Comparison of ENCODE assay signal across 21 mouse cellular contexts in the genomic region with DNA sequence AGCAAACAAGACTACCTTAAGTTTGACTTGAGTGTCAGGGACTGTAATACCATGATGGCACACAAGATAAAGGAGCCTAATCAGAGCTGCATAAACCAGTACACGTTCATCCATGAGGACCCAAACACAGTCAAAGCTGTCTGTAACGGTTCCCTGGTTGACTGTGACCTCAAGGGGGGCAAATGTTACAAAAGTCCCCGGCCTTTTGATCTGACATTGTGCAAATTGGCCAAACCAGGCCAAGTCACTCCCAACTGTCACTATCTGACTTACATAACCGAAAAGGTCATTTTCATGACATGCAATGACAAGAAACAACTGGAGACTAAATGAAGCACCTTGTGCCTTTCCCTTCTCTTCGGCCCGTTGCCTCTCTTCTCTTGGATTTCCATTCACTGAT. TPM values are rescaled to one million over a fixed set of nuclear protein-coding genes. Genes with fewer than 3 reads are reported as not detected.
DNase-seq lines count a peak whose midpoint lies in the region; ATAC-seq and TF ChIP-seq lines count a peak whose summit lies in the region.
"Had no signal": no experiment of that assay in that cellular context is flagged by ENCODE, and none has a peak within 500 bp of the region (broad histone marks: within the 10 kb centered on the region; RNA-seq: fewer than 3 reads in every experiment).

No protein-coding gene starts in this region.

- TF ChIP-seq POLR2A in heart, adult 2 months (IDR thresholded peaks at IDR 0.05; ENCODE audit: insufficient read depth, low read depth, low read length) = no peak
- TF ChIP-seq POLR2A in liver, adult 2 months (IDR thresholded peaks at IDR 0.05; ENCODE audit: extremely low read depth, insufficient read depth, low read length) = no peak
- TF ChIP-seq POLR2A in myocyte (IDR thresholded peaks at IDR 0.05; ENCODE audit: insufficient read length, low read depth) = no peak

- H3K4me1 ChIP-seq in heart, adult 2 months (ENCODE audit: control insufficient read depth, insufficient read depth, low read length) = peaks cover 16% of the 10 kb centered on the region
- peaks cover 19% of the 10 kb centered on the region for H3K4me1 ChIP-seq in liver, adult 2 months (ENCODE audit: control insufficient read depth, insufficient read depth, low read length)
- no peaks in the 10 kb centered on the region for H3K4me1 ChIP-seq in liver, embryonic 12.5 days
- H3K4me1 ChIP-seq: hindbrain, embryonic 13.5 days; midbrain, embryonic 15.5 days had no signal

- TF ChIP-seq CTCF in heart, adult 2 months (IDR thresholded peaks at IDR 0.05) = no peak
- no peak for TF ChIP-seq CTCF in liver, adult 2 months (IDR thresholded peaks at IDR 0.05; ENCODE audit: low read depth, low read length)

- peaks cover 8% of the 10 kb centered on the region; the same call in 1 of the 2 replicates for H3K36me3 ChIP-seq in heart, adult 2 months (ENCODE audit: control insufficient read depth, insufficient read depth, low read length)
- no peaks in the 10 kb centered on the region for H3K36me3 ChIP-seq in liver, adult 2 months (ENCODE audit: control insufficient read depth, insufficient read depth, low read length)
- no peaks in the 10 kb centered on the region for H3K36me3 ChIP-seq in liver, embryonic 12.5 days
- no peaks in the 10 kb centered on the region for H3K36me3 ChIP-seq in myocyte (ENCODE audit: control insufficient read depth, insufficient read depth)
- H3K36me3 ChIP-seq: hindbrain, embryonic 13.5 days; liver, embryonic 13.5 days; midbrain, embryonic 15.5 days had no signal

- 86% methylated on average over 6 of the region's 6 CpGs for WGBS in heart, adult 2 months
- 36% methylated on average over 6 of the region's 6 CpGs for WGBS in liver, adult 2 months
- WGBS in liver, embryonic 12.5 days (ENCODE audit: insufficient replicate concordance) = 66% methylated on average over 6 of the region's 6 CpGs

- H3K4me3 ChIP-seq in heart, adult 2 months = no peak overlapping the region
- H3K4me3 ChIP-seq in liver, adult 2 months (ENCODE audit: insufficient read depth, low read depth, low read length) = no peak overlapping the region
- H3K4me3 ChIP-seq in liver, embryonic 12.5 days = no peak overlapping the region
- H3K4me3 ChIP-seq in myocyte = no peak overlapping the region
- H3K4me3 ChIP-seq: hindbrain, embryonic 13.5 days; liver, embryonic 13.5 days; midbrain, embryonic 15.5 days had no signal

- intact Hi-C loops in heart, adult 2 months (cut with DNase I) = loop anchor here (2.0 kb wide), 1 partner anchor 41 kb away; no protein-coding TSS in a partner anchor
- intact Hi-C loops in heart, postnatal 36 days (cut with DNase I) = no loop called here

- H3K27me3 ChIP-seq in heart, adult 2 months (ENCODE audit: control insufficient read depth, insufficient read depth, low read length) = no peaks in the 10 kb centered on the region
- H3K27me3 ChIP-seq in liver, adult 2 months (ENCODE audit: control insufficient read depth, insufficient read depth, low read length) = no peaks in the 10 kb centered on the region
- no peaks in the 10 kb centered on the region for H3K27me3 ChIP-seq in liver, embryonic 12.5 days (replicated peaks)
- H3K27me3 ChIP-seq in myocyte (ENCODE audit: control insufficient read depth, insufficient read depth, insufficient read length) = no peaks in the 10 kb centered on the region
- H3K27me3 ChIP-seq: hindbrain, embryonic 13.5 days; liver, embryonic 13.5 days; midbrain, embryonic 15.5 days had no signal

- no peaks in the 10 kb centered on the region for H3K79me2 ChIP-seq in heart, adult 2 months (replicated peaks; ENCODE audit: control insufficient read depth, insufficient read depth, low read length)
- H3K79me2 ChIP-seq in liver, adult 2 months (ENCODE audit: control insufficient read depth, insufficient read depth, low read length) = no peaks in the 10 kb centered on the region
- no peaks in the 10 kb centered on the region for H3K79me2 ChIP-seq in myocyte (ENCODE audit: control insufficient read depth, insufficient read depth)

- H3ac ChIP-seq in myocyte (ENCODE audit: control insufficient read depth, insufficient read length) = no peak overlapping the region

- H3K9ac ChIP-seq in heart, adult 2 months (ENCODE audit: low read depth, low read length) = no peak overlapping the region
- H3K9ac ChIP-seq in liver, adult 2 months (ENCODE audit: low read depth, low read length) = no peak overlapping the region
- H3K9ac ChIP-seq in liver, embryonic 12.5 days = no peak overlapping the region
- H3K9ac ChIP-seq: hindbrain, embryonic 13.5 days; liver, embryonic 13.5 days; midbrain, embryonic 15.5 days had no signal

- no peaks in the 10 kb centered on the region for H3K9me3 ChIP-seq in liver, embryonic 12.5 days (replicated peaks)
- H3K9me3 ChIP-seq: hindbrain, embryonic 13.5 days; liver, embryonic 13.5 days; midbrain, embryonic 15.5 days had no signal

- no peak for ATAC-seq in liver, embryonic 12.5 days
- peak; percentile 65 for ATAC-seq in granulocyte monocyte progenitor cell, adult 5-6 weeks (replicated peaks; ENCODE audit: poor library complexity, severe bottlenecking)
- ATAC-seq: midbrain, embryonic 15.5 days had no signal

- no peak overlapping the region for H3K4me2 ChIP-seq in liver, embryonic 12.5 days
- H3K4me2 ChIP-seq in myocyte (ENCODE audit: low read depth) = peak overlapping the region; percentile 68
- H3K4me2 ChIP-seq: hindbrain, embryonic 13.5 days; liver, embryonic 13.5 days; midbrain, embryonic 15.5 days had no signal

- TF ChIP-seq EP300 in heart, adult 2 months (IDR thresholded peaks at IDR 0.05; ENCODE audit: insufficient read depth, low read depth, low read length) = no peak

- DNase-seq in heart, adult 2 months = no peak
- DNase-seq in heart, postnatal 36 days = no peak
- DNase-seq in liver, adult 2 months (ENCODE audit: extremely low read depth, low read depth, low spot score) = peak; percentile 94
- no peak for DNase-seq in layer of hippocampus, postnatal 36 days
- DNase-seq: cerebellum, adult 9-10 months; gastrocnemius, postnatal 25 days; kidney, adult 18-20 months; kidney, postnatal 36 days; liver, embryonic 13.5 days had no signal

- peak overlapping the region; percentile 89 for H3K27ac ChIP-seq in heart, adult 2 months
- H3K27ac ChIP-seq in liver, adult 2 months (replicated peaks; ENCODE audit: insufficient read depth, low read depth, low read length) = peak overlapping the region; percentile 14; the same call in 1 of the 2 replicates
- H3K27ac ChIP-seq in liver, embryonic 12.5 days = no peak overlapping the region
- H3K27ac ChIP-seq: hindbrain, embryonic 13.5 days; liver, embryonic 13.5 days; midbrain, embryonic 15.5 days had no signal

RNA-seq across cellular contexts. Expression of a gene that starts 2.0 kb away (rescaled TPM):
- total RNA-seq in heart, adult 2 months (2021) = under 1 TPM in 1 of 2 experiments, not detected in 1; 0.61 TPM
- 0.21 and 0.38 TPM in 2 replicates for polyA plus RNA-seq in heart, adult 2 months (2012; rRNA removed)
- under 1 TPM; 0.22 to 0.25 TPM for total RNA-seq in heart, postnatal 36 days (2021)
- 0.09 TPM in 1 of 2 replicates, not detected in the other for total RNA-seq in liver, adult 2 months (2014; rRNA removed)
- 0.09 and 0.11 TPM in 2 replicates for polyA plus RNA-seq in liver, adult 2 months (2012; rRNA removed)
- 0.07 TPM in 1 of 2 replicates, not detected in the other for polyA plus RNA-seq in liver, embryonic 12.5 days (2016; fragmentation: Nextera tagmentation; extraction: Ambion mirVana)
- total RNA-seq in granulocyte monocyte progenitor cell, adult 5-6 weeks (2014; fragmentation: Nextera tagmentation) = not detected in 2 replicates
- total RNA-seq in granulocyte monocyte progenitor cell, adult 5-6 weeks (2017) = 2.5 and 3.2 TPM in 2 replicates
- 0.10 TPM for polyA plus RNA-seq in myocyte (2012; fragmentation: generic; extraction: Trizol)
- total RNA-seq in layer of hippocampus, postnatal 36 days (2021) = not detected
- total RNA-seq: gastrocnemius, postnatal 25 days; megakaryocyte, adult 5-6 weeks had no signal
- polyA plus RNA-seq: hindbrain, embryonic 13.5 days; liver, embryonic 13.5 days; midbrain, embryonic 15.5 days; neural tube, embryonic 11.5 days; spleen, adult 2 months had no signal

RNA-seq across cellular contexts. Expression of a gene that starts 32.1 kb away (rescaled TPM):
- not detected for total RNA-seq in heart, adult 2 months (2021)
- polyA plus RNA-seq in heart, adult 2 months (2012; rRNA removed) = not detected in 2 replicates
- not detected for total RNA-seq in heart, postnatal 36 days (2021)
- not detected in 2 replicates for total RNA-seq in liver, adult 2 months (2014; rRNA removed)
- not detected in 2 replicates for polyA plus RNA-seq in liver, adult 2 months (2012; rRNA removed)
- polyA plus RNA-seq in liver, embryonic 12.5 days (2016; fragmentation: Nextera tagmentation; extraction: Ambion mirVana) = not detected in 2 replicates
- not detected in 2 replicates for total RNA-seq in granulocyte monocyte progenitor cell, adult 5-6 weeks (2014; fragmentation: Nextera tagmentation)
- total RNA-seq in granulocyte monocyte progenitor cell, adult 5-6 weeks (2017) = not detected in 2 replicates
- not detected for polyA plus RNA-seq in myocyte (2012; fragmentation: generic; extraction: Trizol)
- not detected for total RNA-seq in layer of hippocampus, postnatal 36 days (2021)
- total RNA-seq: gastrocnemius, postnatal 25 days; layer of hippocampus, postnatal 10 days; left cerebral cortex, postnatal 14 days had no signal
- polyA plus RNA-seq: C2C12; hindbrain, embryonic 13.5 days; liver, embryonic 13.5 days; midbrain, embryonic 15.5 days; neural tube, embryonic 11.5 days; spleen, adult 2 months; urinary bladder, adult 2 months had no signal

RNA-seq across cellular contexts. Expression of a gene that starts 40.4 kb away (rescaled TPM):
- not detected for total RNA-seq in heart, adult 2 months (2021)
- polyA plus RNA-seq in heart, adult 2 months (2012; rRNA removed) = not detected in 2 replicates
- not detected for total RNA-seq in heart, postnatal 36 days (2021)
- total RNA-seq in liver, adult 2 months (2014; rRNA removed) = not detected in 2 replicates
- polyA plus RNA-seq in liver, adult 2 months (2012; rRNA removed) = not detected in 2 replicates
- not detected in 2 replicates for polyA plus RNA-seq in liver, embryonic 12.5 days (2016; fragmentation: Nextera tagmentation; extraction: Ambion mirVana)
- not detected in 2 replicates for total RNA-seq in granulocyte monocyte progenitor cell, adult 5-6 weeks (2014; fragmentation: Nextera tagmentation)
- total RNA-seq in granulocyte monocyte progenitor cell, adult 5-6 weeks (2017) = not detected in 2 replicates
- polyA plus RNA-seq in myocyte (2012; fragmentation: generic; extraction: Trizol) = not detected
- not detected for total RNA-seq in layer of hippocampus, postnatal 36 days (2021)
- total RNA-seq: gastrocnemius, postnatal 25 days; layer of hippocampus, postnatal 10 days; left cerebral cortex, postnatal 14 days; megakaryocyte, adult 5-6 weeks had no signal
- polyA plus RNA-seq: C2C12; hindbrain, embryonic 13.5 days; liver, embryonic 13.5 days; midbrain, embryonic 15.5 days; neural tube, embryonic 11.5 days; spleen, adult 2 months; urinary bladder, adult 2 months had no signal

RNA-seq across cellular contexts. Expression of a gene that starts 47.9 kb away (rescaled TPM):
- total RNA-seq in heart, adult 2 months (2021) = not detected
- polyA plus RNA-seq in heart, adult 2 months (2012; rRNA removed) = not detected in 2 replicates
- total RNA-seq in heart, postnatal 36 days (2021) = not detected
- total RNA-seq in liver, adult 2 months (2014; rRNA removed) = 0.27 TPM in 1 of 2 replicates, not detected in the other
- not detected in 2 replicates for polyA plus RNA-seq in liver, adult 2 months (2012; rRNA removed)
- 0.44 and 1.4 TPM in 2 replicates for polyA plus RNA-seq in liver, embryonic 12.5 days (2016; fragmentation: Nextera tagmentation; extraction: Ambion mirVana)
- 6.2 and 27.0 TPM in 2 replicates for total RNA-seq in granulocyte monocyte progenitor cell, adult 5-6 weeks (2014; fragmentation: Nextera tagmentation)
- total RNA-seq in granulocyte monocyte progenitor cell, adult 5-6 weeks (2017) = 11.0 and 12.6 TPM in 2 replicates
- polyA plus RNA-seq in myocyte (2012; fragmentation: generic; extraction: Trizol) = not detected
- total RNA-seq in layer of hippocampus, postnatal 36 days (2021) = not detected
- total RNA-seq: gastrocnemius, postnatal 25 days; layer of hippocampus, postnatal 10 days; left cerebral cortex, postnatal 14 days had no signal
- polyA plus RNA-seq: C2C12; hindbrain, embryonic 13.5 days; midbrain, embryonic 15.5 days; neural tube, embryonic 11.5 days; urinary bladder, adult 2 months had no signal

RNA-seq across cellular contexts. Expression of a gene that starts 53.8 kb away (rescaled TPM):
- under 1 TPM; 0.52 to 0.75 TPM for total RNA-seq in heart, adult 2 months (2021)
- polyA plus RNA-seq in heart, adult 2 months (2012; rRNA removed) = 0.53 and 1.1 TPM in 2 replicates
- under 1 TPM; 0.22 to 0.65 TPM for total RNA-seq in heart, postnatal 36 days (2021)
- total RNA-seq in liver, adult 2 months (2014; rRNA removed) = 0.81 and 1.1 TPM in 2 replicates
- polyA plus RNA-seq in liver, adult 2 months (2012; rRNA removed) = 0.16 TPM in 1 of 2 replicates, not detected in the other
- 4.0 and 4.3 TPM in 2 replicates for polyA plus RNA-seq in liver, embryonic 12.5 days (2016; fragmentation: Nextera tagmentation; extraction: Ambion mirVana)
- 5.4 and 16.2 TPM in 2 replicates for total RNA-seq in granulocyte monocyte progenitor cell, adult 5-6 weeks (2014; fragmentation: Nextera tagmentation)
- 4.3 and 5.3 TPM in 2 replicates for total RNA-seq in granulocyte monocyte progenitor cell, adult 5-6 weeks (2017)
- polyA plus RNA-seq in myocyte (2012; fragmentation: generic; extraction: Trizol) = 0.08 TPM
- under 1 TPM; 0.81 to 0.95 TPM for total RNA-seq in layer of hippocampus, postnatal 36 days (2021)
